21 mouse cellular contexts compared by ENCODE assay signal in genomic region chr5:116406507-116406906, GRCm38 (mm10). TPM values are rescaled to one million over a fixed set of nuclear protein-coding genes. Genes with fewer than 3 reads are reported as not detected.
DNase-seq lines count a peak whose midpoint lies in the region; ATAC-seq and TF ChIP-seq lines count a peak whose summit lies in the region.
"Had no signal": no experiment of that assay in that cellular context is flagged by ENCODE, and none has a peak within 500 bp of the region (broad histone marks: within the 10 kb centered on the region; RNA-seq: fewer than 3 reads in every experiment).

No protein-coding gene starts in this region.

- no peak overlapping the region for H3K27ac ChIP-seq in liver, postnatal 0 days (ENCODE audit: low read depth)
- H3K27ac ChIP-seq in liver, embryonic 12.5 days = no peak overlapping the region
- no peak overlapping the region for H3K27ac ChIP-seq in lung, postnatal 0 days (ENCODE audit: low read length)
- peak overlapping the region; percentile 84 for H3K27ac ChIP-seq in ES-Bruce4 (ENCODE audit: insufficient read depth, low read length)
- H3K27ac ChIP-seq: embryonic facial prominence, embryonic 10.5 days; embryonic facial prominence, embryonic 12.5 days; forebrain, embryonic 13.5 days; forebrain, embryonic 15.5 days had no signal

- peak; percentile 18; the same call in 1 of the 2 replicates for ATAC-seq in liver, postnatal 0 days
- ATAC-seq in liver, embryonic 12.5 days = no peak
- ATAC-seq in lung, postnatal 0 days = peak; percentile 39; the same call in 1 of the 2 replicates
- ATAC-seq: activated CD4-positive, CD25-positive, alpha-beta regulatory T cell, adult 4 months; forebrain, embryonic 13.5 days; forebrain, embryonic 15.5 days; Patski had no signal

- H3K4me2 ChIP-seq in liver, postnatal 0 days (ENCODE audit: low read depth, low read length) = no peak overlapping the region
- no peak overlapping the region for H3K4me2 ChIP-seq in liver, embryonic 12.5 days
- no peak overlapping the region for H3K4me2 ChIP-seq in lung, postnatal 0 days (replicated peaks; ENCODE audit: low read depth, low read length)
- H3K4me2 ChIP-seq: embryonic facial prominence, embryonic 12.5 days; forebrain, embryonic 13.5 days; forebrain, embryonic 15.5 days had no signal

- no peak for TF ChIP-seq POLR2A in ES-Bruce4 (IDR thresholded peaks at IDR 0.05; ENCODE audit: insufficient read depth, low read length)

- TF ChIP-seq CTCF in liver, postnatal 0 days (IDR thresholded peaks at IDR 0.05; ENCODE audit: low read depth) = no peak
- TF ChIP-seq CTCF in lung, postnatal 0 days (IDR thresholded peaks at IDR 0.05) = no peak
- TF ChIP-seq CTCF in ES-Bruce4 (IDR thresholded peaks at IDR 0.05; ENCODE audit: low read depth, low read length) = no peak

- H3K9me3 ChIP-seq in liver, postnatal 0 days (ENCODE audit: low read length) = no peaks in the 10 kb centered on the region
- H3K9me3 ChIP-seq in liver, embryonic 12.5 days (replicated peaks) = no peaks in the 10 kb centered on the region
- no peaks in the 10 kb centered on the region for H3K9me3 ChIP-seq in lung, postnatal 0 days (ENCODE audit: low read length)
- no peaks in the 10 kb centered on the region for H3K9me3 ChIP-seq in ES-Bruce4 (replicated peaks; ENCODE audit: control insufficient read depth, insufficient read depth, low read length, poor library complexity, severe bottlenecking)
- H3K9me3 ChIP-seq: embryonic facial prominence, embryonic 10.5 days; embryonic facial prominence, embryonic 12.5 days; forebrain, embryonic 13.5 days; forebrain, embryonic 15.5 days had no signal

- no peak for TF ChIP-seq EP300 in liver, postnatal 0 days (IDR thresholded peaks at IDR 0.05; ENCODE audit: low read depth)
- peak; percentile 66 for TF ChIP-seq EP300 in lung, postnatal 0 days (IDR thresholded peaks at IDR 0.05)
- TF ChIP-seq EP300 in ES-Bruce4 (IDR thresholded peaks at IDR 0.05; ENCODE audit: insufficient read depth, low read depth, low read length) = no peak

- no peak for DNase-seq in liver, postnatal 0 days
- peak; percentile 53 for DNase-seq in lung, postnatal 0 days (ENCODE audit: low spot score)
- DNase-seq in lung, postnatal 25 days (ENCODE audit: low spot score) = no peak
- DNase-seq in left cerebral cortex, postnatal 36 days (ENCODE audit: low spot score in 2 of 2) = no peak
- DNase-seq: adrenal gland, adult 8-10 months; adrenal gland, postnatal 14 days; adrenal gland, postnatal 36 days; cerebellum, adult 11-12 months; cerebellum, adult 2 months; cerebellum, adult 9-10 months; cerebellum, postnatal 10 days; cerebellum, postnatal 25 days had no signal

- H3K36me3 ChIP-seq in liver, postnatal 0 days (replicated peaks; ENCODE audit: insufficient read depth, low read length) = no peaks in the 10 kb centered on the region; the same call in 1 of the 2 replicates
- H3K36me3 ChIP-seq in liver, embryonic 12.5 days = no peaks in the 10 kb centered on the region
- no peaks in the 10 kb centered on the region for H3K36me3 ChIP-seq in lung, postnatal 0 days (ENCODE audit: insufficient read depth, low read length)
- H3K36me3 ChIP-seq in ES-Bruce4 (ENCODE audit: control insufficient read depth, insufficient read depth, low read length, poor library complexity, severe bottlenecking) = 0 out of 2 replicates have a peak, but pooled peaks cover 3% of the 10 kb centered on the region
- H3K36me3 ChIP-seq: embryonic facial prominence, embryonic 10.5 days; embryonic facial prominence, embryonic 12.5 days; forebrain, embryonic 15.5 days; G1E had no signal

- 66% methylated on average over 3 of the region's 3 CpGs for WGBS in liver, postnatal 0 days (ENCODE audit: insufficient replicate concordance)
- 56% methylated on average over 3 of the region's 3 CpGs for WGBS in liver, embryonic 12.5 days (ENCODE audit: insufficient replicate concordance)
- WGBS in lung, postnatal 0 days = 43% methylated on average over 3 of the region's 3 CpGs

- intact Hi-C loops in left cerebral cortex, postnatal 36 days (cut with DNase I) = no loop called here

- H3K4me1 ChIP-seq in liver, postnatal 0 days (ENCODE audit: insufficient read depth) = peaks cover 17% of the 10 kb centered on the region
- H3K4me1 ChIP-seq in liver, embryonic 12.5 days = no peaks in the 10 kb centered on the region
- peaks cover 26% of the 10 kb centered on the region; the same call in 1 of the 2 replicates for H3K4me1 ChIP-seq in lung, postnatal 0 days (ENCODE audit: insufficient read depth, low read depth, low read length)
- H3K4me1 ChIP-seq in ES-Bruce4 (ENCODE audit: control insufficient read depth, insufficient read depth, low read length) = peaks cover 12% of the 10 kb centered on the region

- H3K4me3 ChIP-seq in liver, postnatal 0 days (ENCODE audit: low read depth, low read length) = no peak overlapping the region
- no peak overlapping the region for H3K4me3 ChIP-seq in liver, embryonic 12.5 days
- H3K4me3 ChIP-seq in lung, postnatal 0 days (ENCODE audit: low read depth, low read length) = no peak overlapping the region
- H3K4me3 ChIP-seq in ES-Bruce4 (ENCODE audit: low read depth, low read length) = no peak overlapping the region
- H3K4me3 ChIP-seq: embryonic facial prominence, embryonic 10.5 days; embryonic facial prominence, embryonic 12.5 days; forebrain, embryonic 13.5 days; forebrain, embryonic 15.5 days had no signal

- no peak overlapping the region for H3K9ac ChIP-seq in liver, postnatal 0 days (replicated peaks)
- no peak overlapping the region for H3K9ac ChIP-seq in liver, embryonic 12.5 days
- no peak overlapping the region for H3K9ac ChIP-seq in lung, postnatal 0 days (replicated peaks; ENCODE audit: low read depth)
- no peak overlapping the region for H3K9ac ChIP-seq in ES-Bruce4 (ENCODE audit: low read depth, poor library complexity, severe bottlenecking)
- H3K9ac ChIP-seq: embryonic facial prominence, embryonic 12.5 days; forebrain, embryonic 15.5 days had no signal

- no peaks in the 10 kb centered on the region for H3K27me3 ChIP-seq in liver, postnatal 0 days (ENCODE audit: insufficient read depth, low read length)
- H3K27me3 ChIP-seq in liver, embryonic 12.5 days (replicated peaks) = no peaks in the 10 kb centered on the region; the same call in 1 of the 2 replicates
- H3K27me3 ChIP-seq in lung, postnatal 0 days (replicated peaks; ENCODE audit: insufficient read depth, low read length) = no peaks in the 10 kb centered on the region
- H3K27me3 ChIP-seq in ES-Bruce4 (ENCODE audit: control insufficient read depth, insufficient read depth, low read length, poor library complexity, severe bottlenecking) = no peaks in the 10 kb centered on the region
- H3K27me3 ChIP-seq: embryonic facial prominence, embryonic 12.5 days; forebrain, embryonic 13.5 days; forebrain, embryonic 15.5 days; Patski had no signal

RNA-seq across cellular contexts. Expression of gene Hspb8, which starts 16.2 kb away (rescaled TPM):
- polyA plus RNA-seq in liver, postnatal 0 days (2015; fragmentation: Nextera tagmentation; extraction: Ambion mirVana) = 9.1 and 10.6 TPM in 2 replicates
- 1.2 and 1.5 TPM in 2 replicates for polyA plus RNA-seq in liver, embryonic 12.5 days (2016; fragmentation: Nextera tagmentation; extraction: Ambion mirVana)
- polyA plus RNA-seq in lung, postnatal 0 days (2015; fragmentation: Nextera tagmentation; extraction: Ambion mirVana) = 22.2 and 23.6 TPM in 2 replicates
- 64.0 and 68.1 TPM in 2 replicates for polyA plus RNA-seq in ES-Bruce4 (2011; ENCODE audit: insufficient read depth, insufficient read length, low read depth, missing spikeins)
- 10 to 100 TPM in 1 of 2 experiments, 1 to 10 TPM in 1; 8.7 to 12.7 TPM for total RNA-seq in left cerebral cortex, postnatal 36 days (2021)
- polyA plus RNA-seq: activated CD4-positive, CD25-positive, alpha-beta regulatory T cell, adult 4 months; G1E had no signal
